Mouse (Mus musculus) erythroid progenitor cell, adult 5-6 weeks (primary cell): ENCODE measurements around the gene Son. TPM values are rescaled to one million over a fixed set of nuclear protein-coding genes. Genes with fewer than 3 reads are reported as not detected.
"Not testable (repeated sequence)": the region's sequence is repeated elsewhere in the genome, so short reads cannot be mapped to it uniquely, and the experiment has no call there.

Experiments used
- ATAC-seq: replicated peaks from 2 replicates; pipeline ENCODE4 v1.8.0; 2016; ENCODE audit warnings: moderate number of reproducible peaks, mild to moderate bottlenecking, moderate TSS enrichment, inconsistent platforms; ENCODE audit not compliant: poor library complexity, low FRiP score, severe bottlenecking
- total RNA-seq, 2 experiments: library from RNA; stranded (forward) in 1 of 2; stranded (reverse) in 1 of 2; fragments of 150-400 nt in 1 of 2; fragments of 186-747, 209-891 nt in 1 of 2; gene quantifications; 2 replicates each; pipeline versions ENCODE4 v1.2.3 to v1.2.4; 2015 to 2017; ENCODE audit warnings: low replicate concordance in 2 of 2

Son gene
- total RNA-seq, 2 experiments from 2014 or later, result 237 to 449 TPM

DNA sequence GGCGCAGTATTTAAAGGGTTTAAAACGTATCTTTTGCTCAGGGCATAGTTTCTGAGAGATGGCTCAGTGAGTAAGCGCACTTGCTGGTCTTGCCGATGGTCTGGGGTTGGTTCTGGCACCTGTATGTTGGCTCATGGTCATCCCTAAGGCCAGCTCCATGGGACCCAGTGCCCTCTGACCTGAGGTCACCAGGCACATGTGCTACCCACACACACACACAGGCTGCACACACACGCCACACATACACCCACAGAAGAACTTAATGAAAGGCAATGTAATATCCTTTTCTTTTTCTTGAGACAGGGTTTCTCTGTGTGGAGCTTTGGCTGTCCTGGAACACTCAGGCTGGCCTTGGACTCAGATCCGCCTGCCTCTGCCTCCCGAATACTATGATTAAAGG is 14.4 kb upstream of the Son start:
- no peak for ATAC-seq

- no peak for ATAC-seq
These were observed 13.7 kb upstream of the Son start for GRCm38 (mm10) chr16:91633641-91634040.

GRCm38 (mm10) chr16:91639161-91639560 is 8.1 kb upstream of the Son start:
- no peak for ATAC-seq

- ATAC-seq, result no peak
These were observed 7.7 kb upstream of the Son start for GRCm38 (mm10) chr16:91639636-91640035.

DNA sequence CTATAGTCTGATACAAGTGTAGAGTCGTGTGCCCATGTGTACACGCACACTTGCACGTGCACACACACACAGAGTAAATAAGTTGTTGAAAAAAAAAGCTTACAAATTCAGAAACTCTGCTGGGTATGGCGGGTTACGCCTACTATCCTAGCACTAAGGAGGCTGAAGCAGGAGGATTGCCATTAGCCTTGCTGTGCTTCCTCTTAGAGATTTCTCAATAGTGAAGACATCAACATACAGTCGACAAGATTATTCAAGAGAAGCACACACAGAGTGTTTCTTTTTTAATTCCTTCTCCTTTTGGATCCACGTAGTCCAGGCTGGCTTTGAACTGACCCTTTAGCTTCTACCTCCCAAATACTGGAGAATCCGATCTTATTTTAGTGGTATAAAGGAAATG is 7.1 kb upstream of the Son start:
- ATAC-seq, result no peak

DNA sequence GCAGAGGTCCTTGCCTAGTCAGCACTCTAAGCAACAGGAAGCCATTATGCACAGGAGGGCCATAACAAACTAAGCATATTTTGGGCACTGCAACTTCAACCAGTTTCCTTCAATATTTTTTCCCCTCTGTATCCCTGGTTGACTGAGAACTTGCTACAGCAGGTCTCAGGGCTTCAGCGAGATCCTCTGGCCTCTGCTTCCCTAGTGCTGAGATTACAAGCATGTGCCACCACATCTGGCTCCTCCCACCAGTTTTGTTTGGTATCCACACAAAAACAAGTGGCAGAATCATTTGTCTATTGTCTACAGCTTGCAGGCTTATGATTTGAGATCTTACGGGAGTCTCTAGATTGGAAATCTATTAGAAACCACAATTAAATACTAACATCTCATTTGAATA is 2.4 kb upstream of the Son start:
- ATAC-seq, result no peak

GRCm38 (mm10) chr16:91645420-91645819 is 1.9 kb upstream of the Son start:
- ATAC-seq, result not testable (repeated sequence)

GRCm38 (mm10) chr16:91645995-91646602 is 1.2 kb upstream of the Son start:
- no peak for ATAC-seq

- ATAC-seq, result peak; percentile 89
These were observed 456 bp upstream of the Son start, which contains the start of gene Gart for GRCm38 (mm10) chr16:91646681-91647419. Gene Gart (minus strand): TSS chr16:91646952.

DNA sequence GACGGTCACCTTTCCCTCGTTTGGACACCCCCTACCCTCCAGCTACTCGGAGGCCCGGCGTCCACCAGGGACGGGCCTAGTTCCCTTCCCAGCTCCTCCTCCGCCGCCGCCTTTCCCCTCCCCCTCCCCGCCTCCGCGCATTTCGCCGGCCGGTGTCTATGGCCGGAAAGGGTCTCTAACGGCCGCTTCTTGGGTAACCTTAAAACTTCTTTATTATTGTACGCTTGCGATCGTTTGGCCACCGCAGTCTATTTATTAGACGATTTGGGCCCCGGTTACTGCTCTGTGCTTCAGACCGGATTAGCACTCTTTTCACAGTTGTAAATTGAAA is 879 bp downstream of the Son start:
- ATAC-seq, result peak; percentile 56

DNA sequence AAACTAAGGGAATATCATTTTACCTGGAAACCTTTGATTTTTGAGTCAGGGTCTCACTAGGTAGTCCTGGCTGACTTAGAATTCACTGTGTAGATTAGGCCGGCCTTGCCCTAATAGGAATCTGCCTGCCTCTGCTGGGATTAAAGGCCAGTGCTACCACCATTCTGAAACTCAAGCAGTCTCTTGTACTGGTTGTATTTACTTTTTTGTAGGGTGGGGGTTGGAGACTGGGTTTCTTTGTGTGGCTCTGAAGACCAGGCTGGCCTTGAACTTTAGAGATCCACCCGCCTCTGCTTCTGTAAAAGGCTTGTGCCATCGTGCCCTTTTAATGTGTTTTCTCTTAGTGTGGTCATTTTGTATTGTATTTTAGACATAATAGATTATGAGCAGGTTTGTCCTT is 1.9 kb downstream of the Son start:
- ATAC-seq, result no peak

DNA sequence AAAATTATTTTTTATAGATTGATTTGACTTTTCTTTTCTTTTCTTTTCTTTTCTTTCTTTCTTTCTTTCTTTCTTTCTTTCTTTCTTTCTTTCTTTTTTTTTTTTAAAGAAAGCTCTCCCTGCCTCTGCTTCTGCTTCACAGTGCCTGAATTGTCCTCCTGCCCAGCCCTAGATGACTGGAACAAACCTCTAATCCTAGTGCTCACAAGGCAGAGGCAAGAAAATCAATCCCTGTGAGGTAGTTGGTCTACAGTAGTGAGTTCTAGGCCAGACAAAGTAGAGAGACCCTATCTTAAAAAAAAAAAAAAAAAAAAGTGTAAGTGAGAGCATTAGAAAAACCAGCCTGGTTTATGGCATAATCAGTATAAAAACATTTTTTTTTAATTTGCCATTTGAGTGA is 2.5 kb downstream of the Son start:
- ATAC-seq, result no peak

DNA sequence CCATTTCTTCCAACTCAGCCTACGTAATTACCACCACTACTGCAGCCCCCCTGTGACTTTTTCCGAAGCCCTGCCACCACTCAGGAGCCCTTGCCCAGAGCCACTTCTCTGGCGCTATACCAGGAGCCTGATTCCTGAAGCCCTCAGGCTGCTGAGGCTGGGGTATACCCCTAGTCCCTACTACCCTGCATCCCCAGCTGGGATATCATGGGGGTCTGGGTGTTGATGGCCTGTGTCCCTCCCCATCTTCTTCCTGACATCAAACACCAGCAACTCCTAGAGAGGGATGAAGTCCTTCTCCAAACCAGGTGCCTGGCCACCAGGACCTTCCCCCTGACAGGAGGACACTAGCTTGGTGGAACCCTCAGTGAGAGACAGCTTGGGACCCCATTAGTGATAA is 4.9 kb downstream of the Son start:
- ATAC-seq, result no peak

- no peak for ATAC-seq
These were observed 8.0 kb downstream of the Son start for GRCm38 (mm10) chr16:91655285-91655684.

- ATAC-seq, result no peak
These were observed 10.0 kb downstream of the Son start for GRCm38 (mm10) chr16:91657285-91657684.

GRCm38 (mm10) chr16:91658471-91658870 is 11.2 kb downstream of the Son start:
- no peak for ATAC-seq

DNA sequence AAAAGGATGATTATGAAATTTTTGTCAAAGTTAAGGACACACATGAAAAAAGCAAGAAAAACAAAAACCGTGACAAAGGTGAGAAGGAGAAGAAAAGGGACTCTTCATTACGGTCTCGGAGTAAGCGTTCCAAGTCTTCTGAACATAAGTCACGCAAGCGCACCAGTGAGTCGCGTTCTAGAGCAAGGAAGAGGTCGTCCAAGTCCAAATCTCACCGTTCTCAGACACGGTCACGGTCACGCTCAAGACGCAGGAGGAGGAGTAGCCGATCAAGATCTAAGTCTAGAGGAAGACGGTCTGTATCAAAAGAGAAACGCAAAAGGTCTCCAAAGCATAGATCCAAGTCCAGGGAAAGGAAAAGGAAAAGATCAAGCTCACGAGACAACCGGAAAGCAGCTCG is 12.5 kb downstream of the Son start:
- no peak for ATAC-seq

- ATAC-seq, result no peak
These were observed 14.1 kb downstream of the Son start for GRCm38 (mm10) chr16:91661397-91661796.

- no peak for ATAC-seq
These were observed 15.0 kb downstream of the Son start for GRCm38 (mm10) chr16:91662336-91662735.

DNA sequence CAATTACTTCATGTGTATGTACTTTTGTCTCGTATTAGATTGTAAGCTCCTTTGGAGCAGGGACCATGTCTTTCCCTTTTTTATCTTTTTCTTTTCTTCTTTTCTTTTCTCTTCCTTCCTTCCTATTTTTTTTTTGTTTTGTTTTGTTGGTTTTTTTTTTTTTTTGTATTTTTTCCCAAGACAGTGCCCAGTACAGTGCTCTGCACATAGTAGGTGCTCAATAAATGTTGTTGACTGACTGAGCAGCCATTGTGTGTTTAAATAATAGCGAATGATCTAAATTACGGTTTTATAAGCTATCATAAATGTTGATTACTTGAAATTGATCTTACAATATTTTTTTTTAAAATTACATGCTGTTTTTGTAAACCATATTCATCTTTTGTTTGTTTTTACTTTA is 16.5 kb downstream of the Son start:
- ATAC-seq, result no peak

DNA sequence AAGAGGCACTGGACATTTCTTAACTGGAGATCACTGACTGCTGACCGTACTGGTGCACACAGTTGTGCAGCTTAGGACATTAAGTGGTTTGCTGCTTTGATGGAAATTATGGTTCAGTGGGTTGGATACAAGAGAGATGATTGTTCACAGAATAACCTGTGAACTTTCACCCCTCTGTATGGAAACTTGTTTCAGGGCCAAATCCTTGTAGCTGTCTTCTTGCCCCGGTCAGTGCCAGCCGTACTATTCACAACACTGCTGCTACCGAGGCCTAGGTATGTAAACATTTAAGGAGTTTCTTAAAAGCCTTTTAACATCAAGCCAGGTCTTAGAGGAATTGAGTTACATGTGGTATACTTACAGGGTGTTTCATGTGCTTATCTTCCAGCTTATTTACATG is 27.2 kb downstream of the Son start:
- ATAC-seq, result no peak
